Mouse (Mus musculus): Measurements from ENCODE around the gene Klf13.
A peak's percentile ranks its signal among the peaks of the same experiment; 100 is the strongest.

Gene Klf13

DNA sequence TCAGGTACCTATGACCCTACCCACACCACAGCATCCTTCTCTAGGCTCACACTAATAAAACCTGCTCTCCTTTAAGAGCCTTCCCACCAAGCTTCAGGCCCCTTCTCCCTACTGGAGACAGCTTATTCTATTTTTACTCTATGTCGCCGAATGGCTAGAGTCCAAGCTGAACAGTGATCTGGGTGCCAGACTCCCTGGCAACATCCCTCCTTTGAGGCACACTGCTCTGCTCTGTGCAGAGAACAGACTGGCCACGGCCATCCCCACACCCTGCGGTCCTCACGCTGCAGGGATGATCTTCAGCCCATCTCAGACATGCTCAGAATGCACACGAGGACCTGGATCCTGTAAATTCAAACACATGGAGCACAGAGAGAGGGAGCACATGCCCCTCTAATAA lies 59.1 kb downstream of the Klf13 start:
- DNase-seq = no peak

DNA sequence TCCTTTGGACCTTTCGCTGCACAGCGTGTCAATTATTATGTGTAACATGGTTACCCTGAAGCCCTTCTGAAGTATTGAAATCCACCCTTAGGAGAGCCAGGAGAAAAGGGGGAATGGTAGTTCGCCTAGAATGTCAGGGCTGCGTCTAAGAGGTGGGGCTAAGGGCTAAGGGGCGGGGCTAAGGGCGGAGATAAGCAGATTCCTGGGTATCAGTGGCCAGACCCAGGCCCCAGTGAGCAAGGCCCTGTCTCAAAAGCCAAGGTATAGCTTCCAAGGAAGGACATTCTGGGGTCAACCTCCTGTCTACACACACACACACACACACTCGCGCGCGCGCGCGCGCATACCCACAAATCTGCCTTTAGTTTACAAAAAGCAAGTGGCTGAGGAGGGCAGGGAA lies 61.1 kb downstream of the Klf13 start:
- peak in 1 of 2 experiments; percentile 40 for DNase-seq

DNA sequence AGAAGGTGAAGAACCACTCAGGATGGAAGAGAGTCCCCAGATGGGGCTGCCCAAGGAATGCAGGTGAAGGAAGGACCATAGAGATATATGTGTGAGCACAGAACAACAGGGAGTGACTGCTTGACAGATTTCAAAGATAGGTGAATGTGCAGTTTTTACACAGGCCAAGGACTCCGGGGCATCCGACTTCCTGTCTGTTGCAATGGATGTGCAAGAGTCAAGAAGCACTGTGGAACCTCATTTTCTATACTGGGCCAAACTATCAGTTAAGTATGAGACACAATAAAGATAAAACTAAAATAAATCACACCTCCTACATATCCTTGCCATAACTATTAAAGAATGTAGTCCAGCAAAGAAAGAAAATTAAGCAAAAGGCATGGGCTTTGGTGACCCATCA lies 62.1 kb downstream of the Klf13 start:
- no peak for DNase-seq

DNA sequence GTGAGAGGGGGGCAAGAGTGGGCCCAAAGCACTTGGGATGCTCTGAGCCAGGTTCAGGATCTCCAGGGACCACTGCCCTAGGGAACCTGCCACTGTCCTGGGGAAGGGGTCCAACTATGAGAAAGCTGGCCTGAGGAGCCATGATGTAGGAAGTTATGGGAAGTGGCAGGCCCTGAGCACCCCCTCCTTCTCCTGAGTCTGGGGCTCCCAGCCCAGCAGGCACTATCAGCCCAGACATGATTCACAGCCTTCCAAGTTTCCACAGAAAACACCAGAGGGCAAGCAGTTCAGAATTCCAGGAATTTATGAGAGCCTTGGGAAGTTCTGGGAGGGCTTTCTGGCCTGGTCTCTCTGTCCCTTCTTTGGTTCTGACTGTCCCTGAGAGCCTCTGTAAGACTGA lies 63.0 kb downstream of the Klf13 start:
- DNase-seq = peak in 1 of 2 experiments; percentile 15

DNA sequence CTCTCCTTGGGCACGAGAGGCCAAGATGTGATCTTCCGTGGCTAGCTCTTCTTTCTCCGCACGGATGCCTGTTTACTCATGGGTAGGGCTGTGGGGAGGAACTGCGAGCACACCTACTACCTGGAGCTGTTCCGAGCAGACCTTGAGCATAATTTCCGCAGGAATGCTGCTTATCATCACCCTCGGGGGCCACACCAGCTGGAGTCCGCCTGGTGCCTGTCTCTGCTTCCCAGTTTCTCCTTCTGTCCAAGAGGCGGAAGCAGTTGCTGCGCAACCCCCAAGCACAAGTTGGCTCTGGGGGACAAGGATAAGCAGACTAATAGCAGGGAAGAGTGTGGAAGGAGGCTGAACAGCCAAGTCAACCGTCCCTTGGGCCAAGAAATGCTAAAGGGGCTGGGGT lies 64.8 kb downstream of the Klf13 start:
- DNase-seq = no peak

DNA sequence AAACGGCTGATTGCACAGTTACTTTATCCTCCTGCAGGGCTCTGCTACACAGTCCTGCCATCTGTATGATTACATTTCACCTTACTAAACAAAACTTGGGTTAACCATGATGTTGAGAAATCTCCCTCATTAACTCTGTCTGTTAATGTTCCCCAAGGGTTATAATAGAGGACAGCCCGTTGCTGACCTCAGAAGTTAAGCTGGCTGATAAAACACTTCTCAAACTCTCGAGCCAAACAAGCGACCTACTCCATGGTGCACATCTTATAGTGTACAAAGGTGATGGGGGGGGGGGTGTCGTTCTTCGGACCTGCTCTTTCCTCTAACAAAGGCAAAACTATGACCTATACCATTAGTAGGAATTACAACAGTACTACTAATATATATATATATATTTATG lies 67.0 kb downstream of the Klf13 start:
- no peak for DNase-seq

DNA sequence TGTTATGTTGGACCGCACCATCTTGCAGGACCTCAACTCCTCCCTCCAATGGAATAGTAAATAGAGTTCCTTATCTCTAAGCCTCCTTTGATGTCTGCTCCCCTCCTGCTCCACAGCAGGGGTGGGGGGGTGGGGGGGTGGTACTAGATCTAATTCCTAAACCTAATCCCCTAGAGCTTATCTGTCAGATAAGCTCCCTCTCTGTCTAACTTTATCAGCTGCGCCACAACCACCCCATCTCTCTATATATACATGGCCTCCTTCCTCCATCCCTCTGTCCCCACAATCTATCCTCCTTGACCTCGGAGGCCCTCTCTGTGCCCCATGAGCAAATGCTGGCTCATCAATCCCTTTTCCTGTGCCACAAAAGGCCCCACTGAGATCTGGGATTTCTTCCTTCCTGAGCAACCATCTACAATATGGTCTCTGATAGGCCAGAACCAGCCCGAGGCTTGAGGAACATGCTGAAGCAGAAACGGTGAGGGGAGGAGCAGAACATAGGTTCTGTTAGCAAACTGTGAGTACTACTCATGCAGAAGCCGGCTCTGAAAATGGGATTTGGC lies 70.3 kb downstream of the Klf13 start:
- no peak for DNase-seq

DNA sequence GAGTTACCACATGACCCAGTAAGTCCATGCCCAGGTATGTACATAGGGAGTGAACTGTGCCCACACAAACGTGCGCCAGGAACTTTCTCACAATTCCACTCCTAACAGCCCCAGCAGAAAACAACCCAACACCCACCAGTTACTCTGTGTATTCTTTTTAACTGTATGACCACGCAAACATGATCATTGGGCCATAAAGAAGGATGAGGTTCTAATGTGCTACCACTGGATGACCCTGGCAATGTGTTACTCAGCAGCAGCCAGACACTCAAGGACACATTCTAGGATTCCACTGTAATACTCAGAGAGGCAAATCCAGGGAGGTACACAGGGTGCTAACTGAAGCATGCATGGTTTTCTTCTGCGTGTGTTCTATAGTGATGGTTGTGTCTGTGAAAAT lies 72.8 kb downstream of the Klf13 start:
- DNase-seq = no peak

DNA sequence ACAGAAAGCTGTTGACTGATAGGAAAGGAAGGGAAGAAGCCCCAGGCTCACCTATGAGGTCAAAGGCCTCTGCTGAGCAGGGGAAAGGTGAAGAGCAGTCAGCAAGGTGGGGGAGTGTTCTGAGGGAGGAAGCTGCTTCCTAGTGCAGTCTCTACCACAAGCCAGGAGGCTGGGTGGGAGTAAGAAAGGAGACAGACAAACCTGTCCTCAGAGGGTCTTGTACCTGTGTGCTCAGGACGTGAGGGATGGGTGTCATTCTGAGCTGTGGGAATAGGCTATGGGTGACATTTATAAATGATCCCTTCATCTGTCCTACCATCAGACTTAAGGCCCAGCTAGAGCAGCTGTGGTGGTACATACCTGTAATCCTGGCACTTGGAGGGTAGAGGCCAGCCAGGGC lies 75.7 kb downstream of the Klf13 start:
- no peak for DNase-seq

DNA sequence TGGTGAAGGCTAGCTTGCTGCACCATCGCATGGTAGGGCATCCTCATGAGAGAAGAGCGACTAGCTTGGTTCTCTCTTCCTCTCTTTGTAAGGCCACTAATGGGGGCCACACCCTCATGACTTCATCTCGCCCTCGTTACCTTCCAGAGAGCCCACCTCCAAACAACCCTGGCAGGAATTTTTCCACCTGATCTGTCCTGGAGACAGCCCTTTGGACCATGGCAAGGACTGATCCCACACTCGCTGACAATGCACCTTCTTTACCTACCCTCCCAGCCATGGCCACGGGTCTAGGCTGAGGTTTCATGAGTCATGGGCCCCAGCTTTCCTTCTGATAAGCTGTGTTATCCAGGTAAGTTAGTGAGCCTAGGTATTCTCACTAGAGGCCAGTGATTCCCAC lies 77.6 kb downstream of the Klf13 start:
- DNase-seq = no peak

DNA sequence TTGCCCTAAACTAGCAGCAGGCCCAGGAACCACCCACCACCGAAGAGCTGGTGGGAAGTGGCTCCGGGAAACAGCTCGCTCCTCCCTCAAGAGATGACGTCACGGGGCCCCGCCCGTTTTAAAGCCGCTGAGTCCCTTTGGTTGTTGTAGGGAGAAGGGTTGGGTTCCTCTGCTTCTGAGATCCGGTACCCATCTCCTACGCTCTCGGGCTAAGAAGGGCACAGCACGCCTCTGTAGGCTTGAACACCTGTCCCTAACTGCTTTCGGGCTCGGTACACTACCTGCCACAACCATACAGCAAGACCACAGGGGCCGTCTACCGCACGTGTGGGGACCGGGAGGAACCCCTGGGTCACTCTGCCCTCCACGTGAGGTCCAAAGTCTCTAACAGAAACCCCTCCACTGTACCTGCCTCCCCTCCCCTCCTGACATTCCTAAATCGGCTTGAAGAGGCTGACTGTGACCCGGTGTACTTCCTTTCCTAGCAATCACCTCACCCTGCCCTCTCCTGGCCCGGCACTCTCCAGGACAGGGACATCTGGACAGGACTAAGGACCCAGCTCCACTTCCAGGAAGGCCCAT lies 80.1 kb downstream of the Klf13 start:
- DNase-seq = peak; percentile 90 to 92

DNA sequence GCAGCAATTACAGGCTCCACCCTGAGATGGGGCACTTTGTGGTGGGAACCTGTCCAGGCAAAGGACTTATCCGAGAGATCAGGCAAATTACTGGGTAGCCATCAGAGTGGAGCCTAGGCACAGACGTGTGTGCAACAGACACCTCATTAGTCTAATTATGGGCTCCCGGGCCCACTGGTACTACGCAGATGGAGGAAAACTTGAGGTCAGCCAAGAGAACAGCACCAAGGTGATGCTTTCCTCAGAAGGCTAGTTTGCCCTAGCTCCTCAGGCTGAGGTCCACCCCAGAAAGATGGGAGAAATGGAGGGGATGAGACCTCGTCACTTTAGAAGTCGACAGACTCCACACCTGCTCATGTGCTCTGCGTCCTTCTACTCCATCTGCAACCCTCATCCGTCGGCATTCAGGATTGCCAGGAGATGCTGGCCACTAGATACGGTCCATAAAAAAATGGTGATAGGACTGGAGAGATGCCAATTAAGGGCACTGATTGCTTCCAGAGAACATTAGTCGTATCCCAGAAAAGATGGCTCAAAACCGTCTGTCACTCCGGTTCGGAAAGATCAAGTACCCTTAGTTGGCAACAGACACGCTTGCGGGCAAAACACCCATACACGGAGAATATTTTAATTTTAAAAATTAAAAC lies 80.8 kb downstream of the Klf13 start:
- no peak for DNase-seq

DNA sequence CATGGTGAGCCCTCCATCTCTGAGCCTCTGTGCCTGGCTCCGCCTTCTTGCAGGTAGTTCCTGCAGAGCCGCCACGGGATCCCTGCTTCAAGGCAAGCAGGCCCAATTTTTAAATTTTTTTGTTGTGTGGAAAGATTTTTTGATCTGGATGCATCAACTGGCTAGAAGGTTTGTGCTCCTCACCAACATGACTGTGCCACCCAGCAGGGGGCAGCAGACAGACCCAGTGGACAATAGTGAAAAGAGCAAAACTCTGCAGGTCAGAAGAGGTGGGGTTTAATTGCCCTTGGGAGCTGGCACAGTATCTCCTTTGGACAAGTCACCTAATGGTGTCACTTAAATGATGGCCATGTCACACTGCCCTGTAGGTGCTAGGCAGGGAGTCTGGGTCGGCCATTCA lies 83.4 kb downstream of the Klf13 start:
- peak; percentile 87 to 89 for DNase-seq

DNA sequence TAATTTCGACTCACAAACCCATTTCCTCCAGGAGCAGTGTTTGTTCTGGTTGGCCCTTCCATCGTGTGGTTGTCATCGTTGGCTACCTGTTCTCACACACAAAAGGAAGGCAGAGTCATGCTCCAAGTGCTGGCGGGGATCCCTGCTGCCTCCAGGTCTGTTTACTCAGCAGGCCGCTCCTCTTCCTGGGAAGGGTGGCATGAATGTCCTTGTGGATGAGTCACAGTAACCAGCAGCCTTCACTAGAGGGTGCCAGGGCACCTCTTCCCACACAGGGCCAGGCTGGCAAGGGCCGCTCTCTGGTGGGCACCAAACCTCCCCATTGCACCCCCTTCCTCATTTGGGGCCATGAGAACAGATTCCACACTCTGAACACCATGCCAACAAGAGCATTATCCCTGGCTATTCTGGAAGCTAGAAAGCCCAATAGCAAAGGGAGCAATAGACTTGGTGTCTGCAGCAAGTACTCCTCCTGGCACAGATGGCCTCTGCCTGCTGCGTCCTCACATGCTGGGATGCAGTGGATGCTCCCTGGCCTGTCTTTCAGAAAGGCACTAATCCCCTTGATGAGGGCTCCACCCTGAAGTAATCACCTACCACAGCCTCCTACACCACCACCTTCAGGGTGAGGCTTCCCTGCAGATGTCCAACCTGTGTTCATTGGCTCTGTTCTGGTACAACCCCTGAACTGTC lies 86.7 kb downstream of the Klf13 start:
- peak in 1 of 2 experiments; percentile 45 for DNase-seq
